In the genomic region with DNA sequence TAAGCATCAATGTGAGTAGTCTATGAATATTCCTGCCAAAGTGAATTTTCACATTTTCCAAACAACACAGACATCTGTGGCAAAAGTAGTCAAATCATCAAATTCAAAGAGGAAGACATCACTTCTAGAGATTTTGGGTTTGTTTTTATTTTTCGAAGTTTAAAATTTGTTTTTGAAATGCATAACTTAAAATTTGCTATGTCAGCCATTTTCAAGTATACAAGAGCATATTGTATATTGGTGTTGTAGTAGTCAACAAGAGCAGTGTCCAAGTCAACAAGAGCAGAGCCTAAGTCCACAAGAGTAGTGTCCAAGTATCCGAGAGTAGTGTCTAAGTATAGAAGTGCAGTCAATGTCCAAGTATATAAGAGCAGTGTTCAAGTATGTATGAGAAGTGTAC, we compare ENCODE assay signal across 27 mouse cellular contexts.
"Had no signal": no experiment of that assay in that cellular context is flagged by ENCODE, and none has a peak within 500 bp of the region (broad histone marks: within the 10 kb centered on the region; RNA-seq: fewer than 3 reads in every experiment).

No protein-coding gene starts in this region.

- H3K36me3 ChIP-seq: embryonic facial prominence, embryonic 10.5 days; embryonic facial prominence, embryonic 12.5 days; embryonic facial prominence, embryonic 13.5 days; embryonic facial prominence, embryonic 15.5 days; forebrain, embryonic 10.5 days; forebrain, embryonic 12.5 days; forebrain, embryonic 15.5 days; heart, embryonic 10.5 days had no signal

- H3K4me3 ChIP-seq: embryonic facial prominence, embryonic 10.5 days; embryonic facial prominence, embryonic 12.5 days; embryonic facial prominence, embryonic 13.5 days; embryonic facial prominence, embryonic 15.5 days; erythroblast, embryonic 14.5 days; forebrain, embryonic 10.5 days; forebrain, embryonic 12.5 days; forebrain, embryonic 13.5 days; forebrain, embryonic 15.5 days; gastrocnemius, adult 2 months; heart, adult 2 months; heart, embryonic 10.5 days had no signal

- DNase-seq: cerebellum, adult 9-10 months; cerebellum, adult 9-11 months; cerebellum, postnatal 10 days; cerebellum, postnatal 14 days; cerebellum, postnatal 25 days; cerebellum, postnatal 36 days; embryo, embryonic 11 days; forebrain, postnatal 0 days; gastrocnemius, adult 2 months; gastrocnemius, postnatal 14 days; gastrocnemius, postnatal 25 days; gastrocnemius, postnatal 36 days; heart, adult 11 months; heart, adult 18-20 months; heart, adult 2 months had no signal

- H3K4me1 ChIP-seq: embryonic facial prominence, embryonic 10.5 days; embryonic facial prominence, embryonic 12.5 days; embryonic facial prominence, embryonic 13.5 days; embryonic facial prominence, embryonic 15.5 days; forebrain, embryonic 10.5 days; forebrain, embryonic 12.5 days; heart, embryonic 10.5 days had no signal

- H3K9me3 ChIP-seq: embryonic facial prominence, embryonic 10.5 days; embryonic facial prominence, embryonic 12.5 days; embryonic facial prominence, embryonic 13.5 days; embryonic facial prominence, embryonic 15.5 days; forebrain, embryonic 10.5 days; forebrain, embryonic 12.5 days; forebrain, embryonic 13.5 days; forebrain, embryonic 15.5 days; heart, embryonic 10.5 days had no signal

- H3K4me2 ChIP-seq: embryonic facial prominence, embryonic 12.5 days; embryonic facial prominence, embryonic 13.5 days; embryonic facial prominence, embryonic 15.5 days; forebrain, embryonic 12.5 days; forebrain, embryonic 13.5 days; forebrain, embryonic 15.5 days had no signal

- ATAC-seq: forebrain, embryonic 13.5 days; forebrain, embryonic 14.5 days; forebrain, embryonic 15.5 days; forebrain, embryonic 16.5 days; forebrain, postnatal 0 days had no signal

- H3K9ac ChIP-seq: embryonic facial prominence, embryonic 12.5 days; embryonic facial prominence, embryonic 13.5 days; embryonic facial prominence, embryonic 15.5 days; forebrain, embryonic 12.5 days; forebrain, embryonic 13.5 days; forebrain, embryonic 15.5 days; forebrain, postnatal 0 days had no signal

- H3K27me3 ChIP-seq: embryonic facial prominence, embryonic 12.5 days; embryonic facial prominence, embryonic 13.5 days; embryonic facial prominence, embryonic 15.5 days; forebrain, embryonic 12.5 days; forebrain, embryonic 13.5 days; forebrain, embryonic 15.5 days had no signal

- H3K27ac ChIP-seq: embryonic facial prominence, embryonic 10.5 days; embryonic facial prominence, embryonic 12.5 days; embryonic facial prominence, embryonic 13.5 days; embryonic facial prominence, embryonic 15.5 days; forebrain, embryonic 10.5 days; forebrain, embryonic 12.5 days; forebrain, embryonic 13.5 days; forebrain, embryonic 15.5 days; gastrocnemius, adult 2 months; heart, adult 2 months; heart, embryonic 10.5 days had no signal
